Mouse (Mus musculus): Measurements from ENCODE around the gene Aurkc.
"Not testable (repeated sequence)": the region's sequence is repeated elsewhere in the genome, so short reads cannot be mapped to it uniquely, and the experiment has no call there.

Gene Aurkc

GRCm38 (mm10) chr7:6995251-6995650, at the start of gene Aurkc:
Gene Aurkc (plus strand): TSS chr7:6995300.
- not testable (repeated sequence) for DNase-seq (ENCODE audit: inconsistent age in 2 of 2, low spot score in 1 of 2)

DNA sequence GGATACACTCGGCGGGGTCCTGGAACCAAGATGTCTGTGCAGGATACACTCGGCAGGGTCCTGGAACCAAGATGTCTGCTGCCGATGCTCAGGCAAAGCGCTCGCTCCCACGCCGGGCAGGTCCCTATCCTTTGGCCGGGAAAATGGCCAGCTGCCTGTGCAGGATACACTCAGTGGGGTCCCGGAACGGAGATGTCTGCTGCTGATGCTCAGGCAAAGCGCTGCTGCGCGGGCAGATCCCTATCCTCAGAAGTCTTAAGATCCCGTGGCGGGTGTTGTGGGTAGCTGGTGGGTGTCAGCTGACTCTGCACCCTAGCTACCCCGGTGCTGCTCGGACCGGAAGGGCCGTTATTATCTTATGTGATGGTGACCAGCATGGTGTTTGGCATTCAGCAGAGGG, 47.0 kb upstream of the Aurkc start:
- not testable (repeated sequence) for DNase-seq (ENCODE audit: inconsistent age in 2 of 2, low spot score in 1 of 2)

GRCm38 (mm10) chr7:6956576-6956975, 38.5 kb upstream of the Aurkc start:
- DNase-seq (ENCODE audit: inconsistent age in 2 of 2, low spot score in 1 of 2), result no peak

DNA sequence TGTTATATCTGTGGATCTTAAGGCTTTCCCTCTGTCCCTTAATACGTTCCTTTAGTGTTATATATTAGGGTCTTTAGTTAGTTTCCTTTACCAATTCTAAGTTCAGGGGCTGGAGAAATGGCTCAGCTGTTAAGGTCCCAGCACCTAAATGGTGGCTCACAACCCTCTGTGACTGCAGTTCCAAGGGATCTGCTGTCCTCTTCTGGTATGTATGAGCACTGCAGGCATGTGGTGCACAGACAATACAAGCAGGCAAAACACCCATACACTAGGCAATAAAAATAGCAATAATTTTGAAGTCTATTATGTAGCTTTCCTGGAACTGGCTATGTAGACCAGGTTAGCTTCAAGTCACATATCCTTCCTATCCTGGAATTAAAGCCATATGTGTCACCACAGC, 36.5 kb upstream of the Aurkc start:
- no peak for DNase-seq (ENCODE audit: inconsistent age in 2 of 2, low spot score in 1 of 2)

DNA sequence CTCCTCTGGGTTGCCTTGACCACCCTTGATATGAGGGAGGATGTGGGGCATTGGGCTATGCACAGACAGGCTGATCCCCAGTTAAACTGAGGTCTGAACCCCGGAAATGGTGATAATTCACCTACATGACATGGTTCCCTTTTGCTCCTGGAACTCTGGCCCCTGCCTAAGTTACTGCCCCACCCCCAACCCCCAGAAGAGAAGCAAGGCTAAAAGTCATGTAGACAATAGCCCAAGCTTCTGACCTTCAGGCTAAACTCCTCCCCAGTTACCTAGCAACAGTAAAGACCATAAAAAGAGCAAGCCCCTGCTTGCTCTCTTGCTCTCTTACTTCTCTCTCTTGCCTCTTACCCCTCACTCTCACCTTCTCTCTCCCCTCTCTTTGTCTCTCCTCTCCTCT, 21.5 kb upstream of the Aurkc start:
- no peak for DNase-seq (ENCODE audit: inconsistent age in 2 of 2, low spot score in 1 of 2)

- DNase-seq (ENCODE audit: inconsistent age in 2 of 2, low spot score in 1 of 2), result no peak
These were observed 18.2 kb upstream of the Aurkc start for GRCm38 (mm10) chr7:6976890-6977289.

DNA sequence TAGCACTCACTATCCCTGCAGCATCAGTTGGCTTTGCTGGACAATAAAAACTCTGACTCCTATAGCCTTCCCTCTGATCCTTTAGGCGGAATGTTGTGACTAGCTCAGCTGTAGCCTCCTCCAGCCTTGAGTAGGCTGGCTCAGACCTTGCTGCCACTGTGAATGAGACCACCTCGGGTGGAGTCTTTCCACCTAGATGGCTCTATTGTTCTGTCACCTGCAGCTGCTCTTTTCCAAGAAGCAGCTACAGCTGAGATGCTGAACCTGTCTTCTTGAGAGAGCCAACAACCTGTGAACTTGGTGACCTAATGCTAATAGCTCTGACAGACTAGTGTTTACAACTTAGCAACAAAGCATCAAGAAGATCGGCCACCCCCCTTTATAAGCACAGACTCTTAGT, 3.8 kb downstream of the Aurkc start:
- not testable (repeated sequence) for DNase-seq (ENCODE audit: inconsistent age in 2 of 2, low spot score in 1 of 2)

DNA sequence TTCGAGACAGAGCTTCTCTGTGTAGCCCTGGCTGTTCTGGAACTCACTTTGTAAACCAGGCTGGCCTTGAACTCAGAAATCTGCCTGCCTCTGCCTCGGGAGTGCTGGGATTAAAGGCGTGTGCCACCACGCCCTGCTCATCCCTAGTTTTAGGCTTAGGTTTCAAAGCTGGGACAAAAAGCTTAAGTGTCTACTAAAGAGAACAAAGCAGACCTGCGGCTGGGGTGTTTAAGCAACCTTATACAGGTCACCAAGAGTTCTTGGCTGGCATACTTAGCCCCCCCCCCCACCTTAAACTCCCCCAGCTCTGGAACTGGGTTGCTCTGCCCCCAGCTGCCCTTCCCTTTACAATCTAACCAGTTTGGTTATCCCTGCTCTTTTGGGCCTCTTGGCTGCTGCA, 10.3 kb downstream of the Aurkc start:
- DNase-seq (ENCODE audit: inconsistent age in 2 of 2, low spot score in 1 of 2), result not testable (repeated sequence)

- no peak for DNase-seq (ENCODE audit: inconsistent age in 2 of 2, low spot score in 1 of 2)
These were observed 32.3 kb downstream of the Aurkc start for GRCm38 (mm10) chr7:7027445-7027844.

DNA sequence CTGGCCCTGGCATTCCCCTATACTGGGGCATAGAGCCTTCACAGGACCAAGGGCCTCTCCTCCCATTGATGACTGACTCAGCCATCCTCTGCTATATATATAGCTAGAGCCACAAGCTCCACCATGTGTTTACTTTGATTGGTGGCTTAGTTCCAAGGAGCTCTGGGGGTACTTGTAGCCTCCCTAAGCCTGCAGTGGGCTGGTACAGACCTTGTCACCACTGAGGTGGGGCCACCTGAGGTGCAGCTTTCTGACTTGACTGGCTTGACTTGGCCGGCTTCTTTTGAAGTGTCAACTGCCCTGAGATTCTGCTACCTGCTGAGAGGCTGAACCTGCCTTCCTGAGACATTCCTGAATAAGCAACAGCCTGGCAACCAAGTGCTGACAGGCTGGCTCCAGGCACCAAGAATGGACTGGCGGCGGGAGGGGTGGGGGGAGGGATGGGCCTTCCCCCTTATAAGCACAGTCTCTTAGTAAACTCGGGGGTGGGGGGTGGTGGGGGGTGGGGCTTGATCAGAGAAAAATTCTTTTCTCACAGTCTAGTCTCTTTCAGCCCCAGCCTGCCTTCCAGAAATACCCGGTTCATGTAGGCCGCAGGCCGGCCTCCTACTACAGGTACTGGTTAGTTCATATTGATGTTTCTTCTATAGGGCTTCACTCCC, 54.7 kb downstream of the Aurkc start:
- not testable (repeated sequence) for DNase-seq (ENCODE audit: inconsistent age in 2 of 2, low spot score in 1 of 2)
